Mouse (Mus musculus) erythroblast, embryonic 14.5 days (primary cell): Measurements from ENCODE around the gene Slc2a13. TPM values are rescaled to one million over a fixed set of nuclear protein-coding genes. Genes with fewer than 3 reads are reported as not detected.

Experiments used
- H3K27me3 ChIP-seq: 2 replicates; pipeline ENCODE4 v1.6.1; 2012; ENCODE audit warnings: inconsistent platforms; ENCODE audit not compliant: control insufficient read depth
- H3K36me3 ChIP-seq: 2 replicates; pipeline ENCODE4 v1.6.1; 2012; ENCODE audit warnings: mild to moderate bottlenecking, inconsistent platforms; ENCODE audit not compliant: control insufficient read depth
- H3K4me1 ChIP-seq: 2 replicates; pipeline ENCODE4 v1.6.1; 2012; ENCODE audit warnings: inconsistent platforms; ENCODE audit not compliant: control insufficient read depth
- H3K4me3 ChIP-seq: replicated peaks from 2 replicates; pipeline ENCODE3; 2012; ENCODE audit warnings: moderate library complexity, mild to moderate bottlenecking, inconsistent platforms
- H3K9me3 ChIP-seq: 2 replicates; pipeline ENCODE4 v1.6.1; 2012; ENCODE audit warnings: low read length, inconsistent platforms, mixed read lengths; ENCODE audit not compliant: control insufficient read depth
- GATA1 ChIP-seq: IDR thresholded peaks from 2 replicates; pipeline ENCODE4 v1.6.1; 2012; ENCODE audit warnings: low read length, inconsistent platforms, mixed read lengths
- TAL1 ChIP-seq: IDR thresholded peaks from 3 replicates; pipeline ENCODE4 v1.6.1; 2012; ENCODE audit warnings: low read length, inconsistent platforms, mixed read lengths
- polyA plus RNA-seq: library from polyadenylated mRNA; stranded (reverse); fragments of >175 nt; gene quantifications from 2 replicates; pipeline ENCODE4 v1.2.3, GENCODE M21; 2012

The Slc2a13 gene
- polyA plus RNA-seq, 1 experiment: 0.06 TPM

DNA sequence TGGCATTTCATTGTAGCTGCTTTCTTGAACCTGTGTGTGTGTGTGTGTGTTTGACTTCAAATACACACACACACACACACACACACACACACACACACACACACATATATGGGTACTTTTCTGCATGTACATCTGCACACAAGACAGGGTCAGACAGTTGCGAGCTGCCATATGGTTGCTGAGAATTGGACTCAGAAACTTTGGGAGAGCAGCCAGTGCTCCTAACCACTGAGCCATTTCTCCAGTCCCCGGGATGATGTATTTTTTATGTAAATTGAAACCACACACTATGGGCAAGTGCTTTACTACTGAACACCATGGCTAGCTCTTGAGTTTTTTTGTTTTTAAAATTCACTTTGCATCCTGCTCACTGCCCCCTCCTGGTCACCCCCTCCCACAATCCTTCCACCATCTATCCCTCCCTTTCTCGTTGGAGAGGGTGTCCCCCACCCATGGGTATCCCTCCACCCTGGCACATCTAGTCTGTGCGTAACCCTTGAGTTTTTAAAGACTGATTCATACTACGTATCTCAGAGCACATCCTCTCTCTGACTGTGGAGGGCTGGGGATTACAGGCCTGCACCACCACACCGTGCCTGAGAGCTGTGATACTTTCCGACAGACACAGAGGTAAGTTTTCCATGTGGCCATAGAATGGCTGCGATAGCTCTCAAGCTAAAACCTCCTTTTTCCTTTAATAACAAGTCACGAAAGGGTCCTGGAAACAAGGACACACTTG is 200.4 kb downstream of the Slc2a13 start:
- H3K27me3 ChIP-seq: no peaks in the 10 kb centered on the region
- H3K4me1 ChIP-seq: no peaks in the 10 kb centered on the region
- no peak overlapping the region for H3K4me3 ChIP-seq
- peaks cover 2% of the 10 kb centered on the region for H3K9me3 ChIP-seq
- no peaks in the 10 kb centered on the region for H3K36me3 ChIP-seq
- TF ChIP-seq TAL1 (no peak), GATA1 (no peak)

GRCm38 (mm10) chr15:91371859-91372394 is 201.1 kb downstream of the Slc2a13 start:
- Histone ChIP-seq H3K36me3 (no peaks in the 10 kb centered on the region), H3K9me3 (peaks cover 2% of the 10 kb centered on the region), H3K4me1 (no peaks in the 10 kb centered on the region), H3K27me3 (no peaks in the 10 kb centered on the region), H3K4me3 (no peak overlapping the region)
- TF ChIP-seq TAL1 (no peak), GATA1 (no peak)

DNA sequence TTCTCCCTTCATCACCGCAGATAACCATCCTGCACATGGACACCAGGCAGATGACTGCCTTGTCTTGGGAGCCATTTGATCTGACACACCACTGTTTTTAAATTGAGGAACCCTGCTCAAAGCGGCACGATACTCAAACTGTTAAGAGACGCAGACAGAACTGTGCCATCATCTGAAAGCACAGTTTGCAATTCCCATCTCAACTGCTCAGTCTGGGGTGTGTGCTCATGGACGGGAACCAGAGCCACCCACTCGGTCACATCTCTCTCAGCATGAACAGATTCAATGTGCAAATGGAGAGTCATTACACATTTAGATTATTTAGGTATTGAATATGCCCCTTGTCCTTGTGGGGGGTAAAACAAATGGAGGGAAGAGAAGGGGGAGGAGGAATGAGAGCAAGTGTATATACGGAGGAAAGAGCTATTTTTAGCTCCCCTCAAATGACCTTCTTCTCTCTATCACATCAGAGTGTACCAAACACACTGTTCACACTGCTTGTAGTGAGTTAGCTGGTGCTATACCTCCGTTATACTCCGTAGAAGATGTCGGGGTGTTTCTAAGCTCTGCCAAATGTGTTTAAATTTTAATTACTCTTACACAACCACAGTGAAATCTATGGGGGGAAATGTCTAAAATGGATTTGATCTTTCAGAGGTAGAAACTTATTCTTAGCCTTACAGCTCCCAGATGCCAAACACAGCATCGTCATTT is 203.2 kb downstream of the Slc2a13 start:
- peaks cover 2% of the 10 kb centered on the region for H3K9me3 ChIP-seq
- H3K4me1 ChIP-seq: no peaks in the 10 kb centered on the region
- H3K27me3 ChIP-seq: no peaks in the 10 kb centered on the region
- no peak overlapping the region for H3K4me3 ChIP-seq
- H3K36me3 ChIP-seq: no peaks in the 10 kb centered on the region
- TF ChIP-seq GATA1: no peak
- TF ChIP-seq TAL1: no peak

- Histone ChIP-seq H3K4me3 (no peak overlapping the region), H3K9me3 (0 out of 2 replicates have a peak, but pooled peaks cover 2% of the 10 kb centered on the region), H3K36me3 (no peaks in the 10 kb centered on the region), H3K27me3 (no peaks in the 10 kb centered on the region), H3K4me1 (no peaks in the 10 kb centered on the region)
- no peak for TF ChIP-seq GATA1
- no peak for TF ChIP-seq TAL1
Measured at GRCm38 (mm10) chr15:91360495-91360894, 212.6 kb downstream of the Slc2a13 start.

GRCm38 (mm10) chr15:91351006-91351405 is 222.1 kb downstream of the Slc2a13 start:
- Histone ChIP-seq H3K36me3 (no peaks in the 10 kb centered on the region), H3K27me3 (no peaks in the 10 kb centered on the region), H3K4me3 (no peak overlapping the region), H3K9me3 (peaks cover 13% of the 10 kb centered on the region), H3K4me1 (no peaks in the 10 kb centered on the region)
- TF ChIP-seq TAL1 (no peak), GATA1 (no peak)

GRCm38 (mm10) chr15:91338350-91338749 is 234.7 kb downstream of the Slc2a13 start:
- H3K36me3 ChIP-seq: no peaks in the 10 kb centered on the region
- TF ChIP-seq TAL1 (no peak), GATA1 (no peak)
- no peaks in the 10 kb centered on the region for H3K9me3 ChIP-seq
- no peak overlapping the region for H3K4me3 ChIP-seq
- H3K27me3 ChIP-seq: no peaks in the 10 kb centered on the region
- no peaks in the 10 kb centered on the region for H3K4me1 ChIP-seq

GRCm38 (mm10) chr15:91334416-91334900 is 238.6 kb downstream of the Slc2a13 start:
- no peaks in the 10 kb centered on the region for H3K36me3 ChIP-seq
- no peaks in the 10 kb centered on the region for H3K27me3 ChIP-seq
- H3K4me3 ChIP-seq: no peak overlapping the region
- no peaks in the 10 kb centered on the region for H3K4me1 ChIP-seq
- TF ChIP-seq GATA1 (no peak), TAL1 (no peak)
- H3K9me3 ChIP-seq: no peaks in the 10 kb centered on the region; the same call in 1 of the 2 replicates

DNA sequence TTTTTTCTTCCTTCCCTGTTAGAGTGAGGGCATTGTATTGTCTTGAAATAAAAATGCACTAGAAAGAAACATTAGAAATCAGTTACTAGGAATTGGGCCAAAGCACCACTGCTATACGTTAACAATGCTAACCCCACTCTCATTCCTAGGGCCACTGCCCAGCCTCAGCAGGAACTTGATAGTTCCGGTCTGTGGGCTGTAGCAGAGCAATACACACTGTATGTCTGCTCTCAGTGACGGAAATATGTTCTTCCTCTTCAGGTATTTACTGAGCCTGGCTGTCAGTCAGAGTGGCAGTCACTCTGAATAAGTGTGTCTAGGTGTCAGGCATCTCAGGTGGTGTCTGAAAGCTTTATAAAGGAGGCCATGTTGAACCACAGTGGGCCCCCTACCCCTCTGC is 245.3 kb downstream of the Slc2a13 start:
- Histone ChIP-seq H3K9me3 (no peaks in the 10 kb centered on the region; the same call in 1 of the 2 replicates), H3K4me1 (no peaks in the 10 kb centered on the region), H3K4me3 (no peak overlapping the region), H3K36me3 (no peaks in the 10 kb centered on the region), H3K27me3 (no peaks in the 10 kb centered on the region)
- TF ChIP-seq GATA1: no peak
- no peak for TF ChIP-seq TAL1

- TF ChIP-seq GATA1: no peak
- Histone ChIP-seq H3K4me3 (no peak overlapping the region), H3K36me3 (no peaks in the 10 kb centered on the region), H3K9me3 (no peaks in the 10 kb centered on the region), H3K27me3 (no peaks in the 10 kb centered on the region), H3K4me1 (no peaks in the 10 kb centered on the region)
Measured at GRCm38 (mm10) chr15:91327023-91327422, 246.0 kb downstream of the Slc2a13 start.

GRCm38 (mm10) chr15:91319376-91319775 is 253.7 kb downstream of the Slc2a13 start:
- H3K4me1 ChIP-seq: no peaks in the 10 kb centered on the region
- H3K27me3 ChIP-seq: no peaks in the 10 kb centered on the region
- TF ChIP-seq TAL1 (no peak), GATA1 (no peak)
- no peaks in the 10 kb centered on the region for H3K9me3 ChIP-seq
- H3K36me3 ChIP-seq: no peaks in the 10 kb centered on the region
- no peak overlapping the region for H3K4me3 ChIP-seq
